In the genomic region with DNA sequence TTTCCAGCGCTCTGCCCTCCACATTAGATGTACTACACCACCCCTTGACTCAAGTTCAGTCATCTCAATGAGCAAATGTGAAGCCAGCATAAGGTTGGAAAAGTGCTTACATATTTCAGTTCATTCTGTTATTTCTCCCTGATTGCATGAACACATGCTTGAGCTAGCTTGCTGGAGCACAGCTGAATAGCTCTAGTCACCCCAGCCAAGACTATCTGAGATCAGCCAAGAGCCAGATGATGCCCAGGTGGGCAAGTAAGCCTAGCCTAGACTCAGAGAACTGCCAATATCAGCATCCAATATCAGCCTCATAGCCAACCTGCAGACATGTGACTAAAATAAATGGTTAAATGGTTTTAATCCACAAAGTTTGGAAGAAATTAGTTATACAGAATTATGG, we compare ENCODE assay signal across 29 mouse cellular contexts.
DNase-seq lines count a peak whose midpoint lies in the region; ATAC-seq and TF ChIP-seq lines count a peak whose summit lies in the region.
"Had no signal": no experiment of that assay in that cellular context is flagged by ENCODE, and none has a peak within 500 bp of the region (broad histone marks: within the 10 kb centered on the region; RNA-seq: fewer than 3 reads in every experiment).

No protein-coding gene starts in this region.

- no peak overlapping the region for H3K27ac ChIP-seq in forebrain, embryonic 15.5 days (replicated peaks)
- H3K27ac ChIP-seq in forebrain, embryonic 13.5 days: no peak overlapping the region
- H3K27ac ChIP-seq in limb, embryonic 14.5 days (replicated peaks; ENCODE audit: low read depth, low read length): no peak overlapping the region
- no peak overlapping the region for H3K27ac ChIP-seq in limb, embryonic 10.5 days
- H3K27ac ChIP-seq: embryonic facial prominence, embryonic 13.5 days; hindbrain, embryonic 15.5 days; intestine, embryonic 15.5 days; limb, embryonic 12.5 days; liver, embryonic 12.5 days; midbrain, embryonic 12.5 days; neural tube, embryonic 13.5 days had no signal

- H3K36me3 ChIP-seq in forebrain, embryonic 15.5 days: no peaks in the 10 kb centered on the region
- H3K36me3 ChIP-seq in forebrain, embryonic 13.5 days (ENCODE audit: poor library complexity, severe bottlenecking): no peaks in the 10 kb centered on the region
- H3K36me3 ChIP-seq in limb, embryonic 14.5 days (ENCODE audit: control insufficient read depth, insufficient read depth, low read length): no peaks in the 10 kb centered on the region
- no peaks in the 10 kb centered on the region for H3K36me3 ChIP-seq in limb, embryonic 10.5 days
- H3K36me3 ChIP-seq: embryonic facial prominence, embryonic 13.5 days; heart, embryonic 12.5 days; hindbrain, embryonic 15.5 days; intestine, embryonic 15.5 days; limb, embryonic 12.5 days; liver, embryonic 12.5 days; midbrain, embryonic 12.5 days; neural tube, embryonic 13.5 days had no signal

- no peak for TF ChIP-seq POLR2A in limb, embryonic 14.5 days (IDR thresholded peaks at IDR 0.05; ENCODE audit: borderline replicate concordance, extremely low read depth, insufficient read depth, insufficient read length)

- WGBS in forebrain, embryonic 15.5 days: 88% methylated on average over 1 of the region's 1 CpGs
- 98% methylated on average over 1 of the region's 1 CpGs for WGBS in forebrain, embryonic 13.5 days
- 88% methylated on average over 1 of the region's 1 CpGs for WGBS in limb, embryonic 14.5 days
- WGBS in limb, embryonic 10.5 days: 100% methylated on average over 1 of the region's 1 CpGs

- H3K4me2 ChIP-seq in forebrain, embryonic 15.5 days (replicated peaks): no peak overlapping the region
- no peak overlapping the region for H3K4me2 ChIP-seq in forebrain, embryonic 13.5 days
- no peak overlapping the region for H3K4me2 ChIP-seq in limb, embryonic 14.5 days (replicated peaks; ENCODE audit: low read depth, low read length, severe bottlenecking)
- H3K4me2 ChIP-seq: embryonic facial prominence, embryonic 13.5 days; heart, embryonic 12.5 days; hindbrain, embryonic 15.5 days; intestine, embryonic 15.5 days; limb, embryonic 12.5 days; liver, embryonic 12.5 days; midbrain, embryonic 12.5 days; neural tube, embryonic 13.5 days had no signal

- no peak overlapping the region for H3K4me3 ChIP-seq in forebrain, embryonic 15.5 days
- no peak overlapping the region for H3K4me3 ChIP-seq in forebrain, embryonic 13.5 days
- no peak overlapping the region for H3K4me3 ChIP-seq in limb, embryonic 14.5 days (replicated peaks; ENCODE audit: low read length)
- no peak overlapping the region for H3K4me3 ChIP-seq in limb, embryonic 10.5 days
- H3K4me3 ChIP-seq: embryonic facial prominence, embryonic 13.5 days; erythroblast, embryonic 14.5 days; heart, embryonic 12.5 days; hindbrain, embryonic 15.5 days; intestine, embryonic 15.5 days; limb, embryonic 12.5 days; liver, embryonic 12.5 days; midbrain, embryonic 12.5 days; neural tube, embryonic 13.5 days had no signal

- H3K4me1 ChIP-seq in forebrain, embryonic 15.5 days: no peaks in the 10 kb centered on the region
- H3K4me1 ChIP-seq in forebrain, embryonic 13.5 days: no peaks in the 10 kb centered on the region
- no peaks in the 10 kb centered on the region for H3K4me1 ChIP-seq in limb, embryonic 14.5 days (ENCODE audit: control insufficient read depth, insufficient read depth, low read length)
- no peaks in the 10 kb centered on the region for H3K4me1 ChIP-seq in limb, embryonic 10.5 days
- H3K4me1 ChIP-seq: embryonic facial prominence, embryonic 13.5 days; heart, embryonic 12.5 days; hindbrain, embryonic 15.5 days; intestine, embryonic 15.5 days; limb, embryonic 12.5 days; liver, embryonic 12.5 days; midbrain, embryonic 12.5 days; neural tube, embryonic 13.5 days had no signal

- DNase-seq in gastrocnemius, postnatal 25 days: peak; percentile 6
- DNase-seq in gastrocnemius, adult 18-20 months (ENCODE audit: low spot score): no peak
- DNase-seq in limb, embryonic 14.5 days (ENCODE audit: low spot score): peak; percentile 42
- DNase-seq in limb, embryonic 10.5 days (ENCODE audit: low spot score): no peak
- no peak for DNase-seq in left cerebral cortex, postnatal 25 days (ENCODE audit: low spot score in 2 of 2)
- DNase-seq: adrenal gland, postnatal 25 days; B cell, adult 2 months; cerebellum, adult 2 months; embryo, embryonic 11 days; heart, adult 18-20 months; heart, postnatal 4 days; kidney, adult 2 months; kidney, postnatal 36 days; liver, postnatal 0 days; lung, postnatal 36 days; right cerebral cortex, postnatal 4 days; thymus, adult 2 months; thymus, postnatal 4 days had no signal

- intact Hi-C loops in left cerebral cortex, postnatal 25 days (cut with DNase I): no loop called here

- H3K9ac ChIP-seq in forebrain, embryonic 15.5 days (replicated peaks): no peak overlapping the region
- H3K9ac ChIP-seq in forebrain, embryonic 13.5 days: no peak overlapping the region
- no peak overlapping the region for H3K9ac ChIP-seq in limb, embryonic 14.5 days (ENCODE audit: low read depth, low read length, severe bottlenecking)
- H3K9ac ChIP-seq: embryonic facial prominence, embryonic 13.5 days; heart, embryonic 12.5 days; hindbrain, embryonic 15.5 days; intestine, embryonic 15.5 days; limb, embryonic 12.5 days; liver, embryonic 12.5 days; liver, postnatal 0 days; midbrain, embryonic 12.5 days; neural tube, embryonic 13.5 days had no signal

- no peaks in the 10 kb centered on the region for H3K27me3 ChIP-seq in forebrain, embryonic 15.5 days
- H3K27me3 ChIP-seq in forebrain, embryonic 13.5 days: no peaks in the 10 kb centered on the region
- H3K27me3 ChIP-seq in limb, embryonic 14.5 days (ENCODE audit: control insufficient read depth, insufficient read depth, low read length): no peaks in the 10 kb centered on the region
- H3K27me3 ChIP-seq in limb, embryonic 10.5 days (ENCODE audit: low read depth, poor library complexity, severe bottlenecking): no peaks in the 10 kb centered on the region
- H3K27me3 ChIP-seq: embryonic facial prominence, embryonic 13.5 days; heart, embryonic 12.5 days; hindbrain, embryonic 15.5 days; intestine, embryonic 15.5 days; limb, embryonic 12.5 days; liver, embryonic 12.5 days; midbrain, embryonic 12.5 days; neural tube, embryonic 13.5 days had no signal

- no peaks in the 10 kb centered on the region for H3K9me3 ChIP-seq in forebrain, embryonic 15.5 days
- no peaks in the 10 kb centered on the region for H3K9me3 ChIP-seq in forebrain, embryonic 13.5 days (replicated peaks)
- no peaks in the 10 kb centered on the region for H3K9me3 ChIP-seq in limb, embryonic 14.5 days (ENCODE audit: control insufficient read depth, low read length)
- no peaks in the 10 kb centered on the region for H3K9me3 ChIP-seq in limb, embryonic 10.5 days (replicated peaks)
- H3K9me3 ChIP-seq: embryonic facial prominence, embryonic 13.5 days; heart, embryonic 12.5 days; hindbrain, embryonic 15.5 days; intestine, embryonic 15.5 days; limb, embryonic 12.5 days; liver, embryonic 12.5 days; midbrain, embryonic 12.5 days; neural tube, embryonic 13.5 days had no signal

- peak; percentile 70; the same call in 1 of the 2 replicates for ATAC-seq in forebrain, embryonic 15.5 days (replicated peaks)
- ATAC-seq in forebrain, embryonic 13.5 days: no peak
- ATAC-seq in limb, embryonic 14.5 days (ENCODE audit: low FRiP score, low read depth): no peak
- ATAC-seq: intestine, embryonic 15.5 days; liver, embryonic 12.5 days; liver, postnatal 0 days had no signal

Comparison
In these comparisons a context has a peak if more than half of its experiments do, and no peak if none do; other contexts are left out.
1. DNase-seq: peak in gastrocnemius, postnatal 25 days (single experiment) and limb, embryonic 14.5 days (single experiment); none in gastrocnemius, adult 18-20 months (single experiment), limb, embryonic 10.5 days (single experiment) and left cerebral cortex, postnatal 25 days (0 of 2).